Mouse (Mus musculus) liver, postnatal 0 days (tissue): ENCODE measurements around the gene Ppm1h. TPM values are rescaled to one million over a fixed set of nuclear protein-coding genes. Genes with fewer than 3 reads are reported as not detected.

Experiments used
- ATAC-seq: fragments of 200-750 bp; cut with Nextera tagmentation; 2 replicates; pipeline ENCODE4 v1.8.0; 2017; ENCODE audit warnings: mild to moderate bottlenecking, moderate library complexity
- DNase-seq: peaks from one replicate; pipeline ENCODE4 v3.0.0-alpha.2; 2016
- H3K27ac ChIP-seq: fragments of 300-500 bp; sonication (generic); 2 replicates; pipeline ENCODE4 v1.5.1; 2014; ENCODE audit warnings: antibody characterized with exemption, moderate library complexity, mild to moderate bottlenecking, low read depth
- H3K27me3 ChIP-seq: fragments of 300-500 bp; sonication (generic); 2 replicates; pipeline ENCODE4 v1.6.1; 2014; ENCODE audit warnings: low read length, control low read depth, mixed read lengths; ENCODE audit not compliant: insufficient read depth
- H3K36me3 ChIP-seq: fragments of 300-500 bp; sonication (generic); replicated peaks from 2 replicates; pipeline ENCODE4 v1.6.1; 2014; ENCODE audit warnings: mild to moderate bottlenecking, control low read depth, low read length, moderate library complexity, mixed read lengths; ENCODE audit not compliant: insufficient read depth
- H3K4me1 ChIP-seq: fragments of 300-500 bp; sonication (generic); 2 replicates; pipeline ENCODE4 v1.6.1; 2014; ENCODE audit warnings: antibody characterized with exemption, mild to moderate bottlenecking, control low read depth; ENCODE audit not compliant: insufficient read depth
- H3K4me2 ChIP-seq: fragments of 300-500 bp; sonication (generic); 2 replicates; pipeline ENCODE4 v1.6.1; 2014; ENCODE audit warnings: low read depth, mild to moderate bottlenecking, low read length, moderate library complexity, mixed read lengths
- H3K4me3 ChIP-seq: fragments of 300-500 bp; sonication (generic); 2 replicates; pipeline ENCODE4 v1.5.1; 2014; ENCODE audit warnings: low read depth, low read length
- H3K9ac ChIP-seq: fragments of 300-500 bp; sonication (generic); replicated peaks from 2 replicates; pipeline ENCODE4 v1.6.1; 2014; ENCODE audit warnings: mild to moderate bottlenecking, moderate library complexity
- H3K9me3 ChIP-seq: fragments of 300-500 bp; sonication (generic); 2 replicates; pipeline ENCODE4 v1.6.1; 2016; ENCODE audit warnings: mild to moderate bottlenecking, control low read depth, low read length, mixed read lengths
- CTCF ChIP-seq: sonication (generic); IDR thresholded peaks from 2 replicates; pipeline ENCODE4 v1.5.1; 2016; ENCODE audit warnings: antibody characterized with exemption, low read depth
- EP300 ChIP-seq: IDR thresholded peaks from 2 replicates; pipeline ENCODE4 v1.6.1; 2016; ENCODE audit warnings: antibody characterized with exemption, low read depth, mild to moderate bottlenecking
- WGBS: fragments of 180-500 bp; shearing (Covaris S2); extraction: QIAGEN DNeasy Blood & Tissue Kit; methylation state at CpG from one replicate; pipeline ENCODE4 v1.1.7; 2014; ENCODE audit not compliant: insufficient replicate concordance; 5-methylcytosine and 5-hydroxymethylcytosine counted together
- polyA plus RNA-seq: library from polyadenylated mRNA; unstranded; fragments of >200 nt; fragmentation: Nextera tagmentation; extraction: Ambion mirVana; gene quantifications from 2 replicates; pipeline ENCODE4 v1.2.1, GENCODE M21; 2015

The Ppm1h gene
- polyA plus RNA-seq, 1 experiment from 2014 or later = 3.9 TPM

DNA sequence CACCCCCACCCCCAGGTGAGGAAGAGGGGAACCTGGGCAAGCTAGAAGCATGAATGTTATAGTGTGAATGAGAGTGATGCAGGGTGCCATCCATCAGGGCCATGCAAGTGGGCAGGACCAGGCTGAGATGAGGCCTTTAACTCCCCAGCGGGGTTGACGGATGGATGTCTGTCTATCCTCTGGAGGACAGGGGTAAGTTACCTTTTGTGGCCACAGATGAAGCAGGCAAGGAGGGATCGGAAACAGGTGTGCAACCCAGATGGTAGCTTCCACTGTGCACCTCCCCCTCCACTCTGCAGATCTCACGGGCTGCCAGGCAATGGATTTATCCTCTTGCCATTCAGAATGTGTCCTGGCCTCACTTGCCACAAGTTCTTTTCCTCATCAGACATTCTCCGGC lies 222.8 kb downstream of the Ppm1h start:
- H3K4me3 ChIP-seq = no peak overlapping the region
- no peak overlapping the region for H3K27ac ChIP-seq
- H3K4me1 ChIP-seq = no peaks in the 10 kb centered on the region
- DNase-seq (no peak), ATAC-seq (no peak)
- H3K9me3 ChIP-seq = no peaks in the 10 kb centered on the region
- 89% methylated on average over 5 of the region's 5 CpGs for WGBS
- no peak overlapping the region for H3K4me2 ChIP-seq
- no peak overlapping the region for H3K9ac ChIP-seq
- H3K27me3 ChIP-seq = no peaks in the 10 kb centered on the region
- H3K36me3 ChIP-seq = no peaks in the 10 kb centered on the region
- no peak for TF ChIP-seq CTCF
- TF ChIP-seq EP300 = no peak

GRCm38 (mm10) chr10:122909406-122910032 lies 231.0 kb downstream of the Ppm1h start:
- H3K9ac ChIP-seq = no peak overlapping the region
- no peak for DNase-seq
- H3K27me3 ChIP-seq = no peaks in the 10 kb centered on the region
- no peaks in the 10 kb centered on the region for H3K36me3 ChIP-seq
- H3K4me3 ChIP-seq = no peak overlapping the region
- no peaks in the 10 kb centered on the region for H3K9me3 ChIP-seq
- H3K4me2 ChIP-seq = no peak overlapping the region
- 0 out of 2 replicates have a peak, but pooled peaks cover 5% of the 10 kb centered on the region for H3K4me1 ChIP-seq
- peak; percentile 23; the same call in 1 of the 2 replicates for ATAC-seq
- 74% methylated on average over 9 of the region's 9 CpGs for WGBS
- no peak overlapping the region for H3K27ac ChIP-seq
- TF ChIP-seq CTCF (no peak), EP300 (no peak)

- H3K27ac ChIP-seq = no peak overlapping the region
- H3K4me3 ChIP-seq = no peak overlapping the region
- 62% methylated on average over 8 of the region's 8 CpGs for WGBS
- no peaks in the 10 kb centered on the region for H3K27me3 ChIP-seq
- ATAC-seq (no peak), DNase-seq (no peak)
- H3K4me1 ChIP-seq = 0 out of 2 replicates have a peak, but pooled peaks cover 5% of the 10 kb centered on the region
- no peaks in the 10 kb centered on the region for H3K36me3 ChIP-seq
- TF ChIP-seq EP300 (no peak), CTCF (no peak)
- no peaks in the 10 kb centered on the region for H3K9me3 ChIP-seq
- H3K9ac ChIP-seq = no peak overlapping the region
- H3K4me2 ChIP-seq = no peak overlapping the region
These were observed 232.2 kb downstream of the Ppm1h start for GRCm38 (mm10) chr10:122910798-122911225.

DNA sequence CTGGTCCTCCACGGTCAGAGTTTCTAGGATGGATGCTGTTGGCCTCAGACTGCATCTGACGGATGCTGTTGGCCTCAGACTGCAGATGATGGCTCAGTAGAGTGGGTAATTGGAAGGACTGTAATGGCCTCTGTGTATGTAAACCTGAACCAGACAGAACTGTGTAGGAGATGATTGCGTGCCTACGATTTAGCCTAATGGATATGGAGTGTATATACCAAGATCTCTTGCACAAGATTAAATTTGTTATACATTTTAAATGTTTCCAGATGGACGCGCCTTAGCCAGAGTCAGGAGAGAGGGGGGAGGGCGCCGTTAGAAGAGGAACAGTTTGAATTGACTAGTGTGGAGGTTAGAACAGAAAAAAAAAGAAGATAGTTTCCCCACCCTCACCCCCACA lies 233.1 kb downstream of the Ppm1h start:
- H3K9ac ChIP-seq = no peak overlapping the region
- H3K4me2 ChIP-seq = no peak overlapping the region
- no peaks in the 10 kb centered on the region for H3K9me3 ChIP-seq
- H3K27me3 ChIP-seq = no peaks in the 10 kb centered on the region
- WGBS = 80% methylated on average over 8 of the region's 8 CpGs
- no peak overlapping the region for H3K27ac ChIP-seq
- 0 out of 2 replicates have a peak, but pooled peaks cover 5% of the 10 kb centered on the region for H3K4me1 ChIP-seq
- ATAC-seq (no peak), DNase-seq (no peak)
- no peak for TF ChIP-seq EP300
- TF ChIP-seq CTCF = no peak
- H3K36me3 ChIP-seq = no peaks in the 10 kb centered on the region
- H3K4me3 ChIP-seq = no peak overlapping the region

DNA sequence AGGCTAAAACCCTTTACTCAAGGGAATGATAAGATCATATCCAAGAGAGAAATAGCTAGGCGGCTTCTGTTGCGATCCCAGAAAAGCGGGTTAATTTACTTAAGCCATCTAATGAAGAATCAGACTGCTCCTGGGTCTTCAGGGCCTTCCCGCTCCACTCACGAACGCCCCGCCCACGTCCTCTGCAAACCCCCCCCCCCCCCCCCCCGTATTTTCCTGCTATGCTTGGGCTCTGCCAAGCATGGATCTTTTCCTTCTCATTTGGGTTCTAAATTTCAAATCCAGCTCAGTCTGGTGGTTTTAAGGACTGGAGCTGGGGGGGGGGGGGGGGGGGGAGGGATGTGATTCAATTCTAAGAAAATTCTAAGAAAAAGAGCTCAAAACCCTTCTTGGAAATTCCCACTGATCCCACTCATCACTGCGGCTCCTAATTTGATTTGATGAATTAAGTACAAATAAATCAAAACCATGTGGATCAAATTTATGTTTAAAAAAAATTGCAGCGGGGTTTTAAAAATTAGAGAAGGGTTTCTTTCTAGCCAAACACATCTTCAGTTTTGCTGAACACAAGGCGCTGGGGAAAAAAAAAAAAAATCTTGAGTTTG lies 233.6 kb downstream of the Ppm1h start:
- ATAC-seq (no peak), DNase-seq (no peak)
- H3K27me3 ChIP-seq = no peaks in the 10 kb centered on the region
- WGBS = 66% methylated on average over 10 of the region's 12 CpGs
- no peak overlapping the region for H3K4me2 ChIP-seq
- H3K4me1 ChIP-seq = 0 out of 2 replicates have a peak, but pooled peaks cover 5% of the 10 kb centered on the region
- no peak overlapping the region for H3K4me3 ChIP-seq
- H3K9ac ChIP-seq = no peak overlapping the region
- no peaks in the 10 kb centered on the region for H3K36me3 ChIP-seq
- no peak for TF ChIP-seq EP300
- no peak for TF ChIP-seq CTCF
- peak overlapping the region; percentile 52; the same call in 1 of the 2 replicates for H3K27ac ChIP-seq
- no peaks in the 10 kb centered on the region for H3K9me3 ChIP-seq

- TF ChIP-seq CTCF (no peak), EP300 (no peak)
- no peaks in the 10 kb centered on the region for H3K36me3 ChIP-seq
- H3K4me1 ChIP-seq = 0 out of 2 replicates have a peak, but pooled peaks cover 5% of the 10 kb centered on the region
- peak; percentile 62 for DNase-seq
- WGBS = 43% methylated on average over 19 of the region's 19 CpGs
- no peak overlapping the region for H3K9ac ChIP-seq
- H3K4me2 ChIP-seq = no peak overlapping the region
- no peak overlapping the region for H3K4me3 ChIP-seq
- ATAC-seq = peak; percentile 81
- peak overlapping the region; percentile 52; the same call in 1 of the 2 replicates for H3K27ac ChIP-seq
- H3K27me3 ChIP-seq = no peaks in the 10 kb centered on the region
- no peaks in the 10 kb centered on the region for H3K9me3 ChIP-seq
These were observed 234.3 kb downstream of the Ppm1h start for GRCm38 (mm10) chr10:122912701-122913368.
